Mouse (Mus musculus): Measurements from ENCODE around the gene Smad1. TPM values are rescaled to one million over a fixed set of nuclear protein-coding genes. Genes with fewer than 3 reads are reported as not detected.

The Smad1 gene
- polyA plus RNA-seq, 1 experiment from 2014 or later = 26.1 TPM

GRCm38 (mm10) chr8:79381771-79382170, 17.5 kb downstream of the Smad1 start:
- WGBS = 61% methylated on average over 6 of the region's 6 CpGs
- H3K4me1 ChIP-seq (ENCODE audit: control insufficient read depth in 2 of 2, insufficient read depth in 2 of 2, low read length in 2 of 2) = peaks cover 25 to 52% of the 10 kb centered on the region in 2 experiments
- no peaks in the 10 kb centered on the region for H3K9me3 ChIP-seq (ENCODE audit: control insufficient read depth, low read length)
- ATAC-seq (ENCODE audit: insufficient number of reproducible peaks, insufficient read depth, low FRiP score, low read depth) = no peak
- H3K27me3 ChIP-seq (ENCODE audit: control insufficient read depth, insufficient read depth, low read length) = no peaks in the 10 kb centered on the region
- peak overlapping the region; percentile 16; the same call in 1 of the 2 replicates for H3K9ac ChIP-seq (ENCODE audit: low read length)
- H3K4me2 ChIP-seq (ENCODE audit: low read length) = no peak overlapping the region
- H3K36me3 ChIP-seq (ENCODE audit: control insufficient read depth, insufficient read depth, low read length) = peaks cover 4% of the 10 kb centered on the region; the same call in 1 of the 2 replicates
- no peak overlapping the region for H3K27ac ChIP-seq (replicated peaks in 1 of 2; ENCODE audit: control insufficient read depth in 1 of 2, insufficient read depth in 1 of 2, low read depth in 2 of 2, low read length in 2 of 2)
- H3K4me3 ChIP-seq (ENCODE audit: control insufficient read depth in 1 of 2, insufficient read depth in 1 of 2, low read depth in 1 of 2, low read length in 2 of 2) = no peak overlapping the region

DNA sequence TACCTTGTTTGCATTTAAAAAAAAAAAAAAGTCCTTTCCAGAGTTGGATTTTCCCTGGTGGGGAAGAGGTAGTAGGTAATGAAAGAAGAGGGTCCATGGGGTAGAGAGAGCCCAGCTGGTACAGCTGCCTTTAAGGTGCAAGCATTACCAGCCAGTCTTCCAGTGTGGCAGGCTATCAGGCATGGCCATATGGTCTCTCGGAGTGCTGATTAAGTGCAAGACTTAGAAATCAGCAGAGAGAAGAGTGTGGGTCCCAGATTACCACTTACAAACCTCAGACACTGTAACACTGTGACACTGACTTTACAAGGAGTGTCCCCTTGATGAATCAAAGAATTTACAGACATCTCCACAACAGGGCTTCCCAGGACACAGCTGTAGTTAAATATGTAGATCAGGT, 18.9 kb downstream of the Smad1 start:
- Histone ChIP-seq H3K9me3 (ENCODE audit: control insufficient read depth, low read length) (no peaks in the 10 kb centered on the region), H3K27me3 (ENCODE audit: control insufficient read depth, insufficient read depth, low read length) (no peaks in the 10 kb centered on the region), H3K4me3 (ENCODE audit: control insufficient read depth in 1 of 2, insufficient read depth in 1 of 2, low read depth in 1 of 2, low read length in 2 of 2) (no peak overlapping the region), H3K36me3 (ENCODE audit: control insufficient read depth, insufficient read depth, low read length) (peaks cover 4% of the 10 kb centered on the region; the same call in 1 of the 2 replicates), H3K4me1 (ENCODE audit: control insufficient read depth in 2 of 2, insufficient read depth in 2 of 2, low read length in 2 of 2) (peaks cover 23 to 50% of the 10 kb centered on the region in 2 experiments), H3K9ac (ENCODE audit: low read length) (no peak overlapping the region), H3K27ac (replicated peaks in 1 of 2; ENCODE audit: control insufficient read depth in 1 of 2, insufficient read depth in 1 of 2, low read depth in 2 of 2, low read length in 2 of 2) (no peak overlapping the region), H3K4me2 (ENCODE audit: low read length) (no peak overlapping the region)
- no peak for ATAC-seq (ENCODE audit: insufficient number of reproducible peaks, insufficient read depth, low FRiP score, low read depth)
- WGBS = 45% methylated on average over 1 of the region's 1 CpGs

DNA sequence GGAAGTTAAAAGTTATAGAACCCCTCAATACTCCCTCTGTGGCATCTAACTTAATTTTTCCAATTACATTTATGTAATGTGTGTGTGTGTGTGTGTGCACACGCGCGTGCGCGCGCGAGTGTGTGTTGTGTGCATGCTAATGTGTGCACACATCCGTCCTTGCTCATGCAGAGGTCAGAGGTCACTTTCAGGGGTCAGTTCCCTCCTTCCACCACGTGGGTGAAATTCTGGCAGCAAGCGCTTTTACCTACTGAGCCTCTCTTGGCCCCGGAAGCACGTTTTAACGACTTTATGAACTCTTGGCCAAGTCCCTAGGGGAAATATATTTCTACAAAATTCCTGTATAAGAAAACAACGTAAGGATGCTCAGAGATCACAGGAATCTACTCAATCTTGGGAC, 19.3 kb downstream of the Smad1 start:
- H3K4me2 ChIP-seq (ENCODE audit: low read length) = no peak overlapping the region
- H3K27ac ChIP-seq (replicated peaks in 1 of 2; ENCODE audit: control insufficient read depth in 1 of 2, insufficient read depth in 1 of 2, low read depth in 2 of 2, low read length in 2 of 2) = no peak overlapping the region
- ATAC-seq (ENCODE audit: insufficient number of reproducible peaks, insufficient read depth, low FRiP score, low read depth) = no peak
- H3K4me1 ChIP-seq (ENCODE audit: control insufficient read depth in 2 of 2, insufficient read depth in 2 of 2, low read length in 2 of 2) = peaks cover 23 to 51% of the 10 kb centered on the region in 2 experiments
- H3K9me3 ChIP-seq (ENCODE audit: control insufficient read depth, low read length) = no peaks in the 10 kb centered on the region
- H3K9ac ChIP-seq (ENCODE audit: low read length) = no peak overlapping the region
- WGBS = 80% methylated on average over 14 of the region's 14 CpGs
- H3K27me3 ChIP-seq (ENCODE audit: control insufficient read depth, insufficient read depth, low read length) = no peaks in the 10 kb centered on the region
- H3K4me3 ChIP-seq (ENCODE audit: control insufficient read depth in 1 of 2, insufficient read depth in 1 of 2, low read depth in 1 of 2, low read length in 2 of 2) = no peak overlapping the region
- H3K36me3 ChIP-seq (ENCODE audit: control insufficient read depth, insufficient read depth, low read length) = peaks cover 4% of the 10 kb centered on the region; the same call in 1 of the 2 replicates

DNA sequence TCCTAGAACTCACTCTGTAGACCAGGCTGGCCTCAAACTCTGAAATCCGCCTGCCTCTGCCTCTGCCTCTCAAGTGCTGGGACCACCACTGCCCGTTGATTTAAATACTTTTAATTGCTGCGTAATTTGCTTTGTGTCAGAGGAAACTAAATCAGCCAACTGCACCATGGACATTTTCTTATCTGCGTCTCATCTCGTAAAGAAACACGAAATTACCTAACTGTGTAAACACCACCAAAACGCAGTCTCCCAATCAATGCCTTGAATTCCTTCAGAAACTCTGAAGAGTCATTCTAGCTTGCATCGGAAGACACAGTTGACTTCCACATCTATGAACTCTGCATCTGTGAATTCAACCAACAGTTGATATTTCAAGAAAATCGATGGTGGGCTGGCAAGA, 22.7 kb downstream of the Smad1 start:
- Histone ChIP-seq H3K4me3 (ENCODE audit: control insufficient read depth in 1 of 2, insufficient read depth in 1 of 2, low read depth in 1 of 2, low read length in 2 of 2) (no peak overlapping the region), H3K9ac (ENCODE audit: low read length) (no peak overlapping the region), H3K36me3 (ENCODE audit: control insufficient read depth, insufficient read depth, low read length) (peaks cover 9% of the 10 kb centered on the region), H3K4me1 (ENCODE audit: control insufficient read depth in 2 of 2, insufficient read depth in 2 of 2, low read length in 2 of 2) (peaks cover 14 to 53% of the 10 kb centered on the region in 2 experiments), H3K4me2 (ENCODE audit: low read length) (no peak overlapping the region), H3K9me3 (ENCODE audit: control insufficient read depth, low read length) (no peaks in the 10 kb centered on the region), H3K27me3 (ENCODE audit: control insufficient read depth, insufficient read depth, low read length) (no peaks in the 10 kb centered on the region), H3K27ac (replicated peaks in 1 of 2; ENCODE audit: control insufficient read depth in 1 of 2, insufficient read depth in 1 of 2, low read depth in 2 of 2, low read length in 2 of 2) (no peak overlapping the region)
- no peak for ATAC-seq (ENCODE audit: insufficient number of reproducible peaks, insufficient read depth, low FRiP score, low read depth)
- WGBS = 85% methylated on average over 9 of the region's 9 CpGs

- H3K9ac ChIP-seq (ENCODE audit: low read length) = no peak overlapping the region
- no peaks in the 10 kb centered on the region for H3K27me3 ChIP-seq (ENCODE audit: control insufficient read depth, insufficient read depth, low read length)
- 18% methylated on average over 5 of the region's 5 CpGs for WGBS
- ATAC-seq (ENCODE audit: insufficient number of reproducible peaks, insufficient read depth, low FRiP score, low read depth) = no peak
- no peaks in the 10 kb centered on the region for H3K9me3 ChIP-seq (ENCODE audit: control insufficient read depth, low read length)
- peak overlapping the region; percentile 37; the same call in 1 of the 2 replicates for H3K4me2 ChIP-seq (ENCODE audit: low read length)
- peaks cover 18% of the 10 kb centered on the region for H3K36me3 ChIP-seq (ENCODE audit: control insufficient read depth, insufficient read depth, low read length)
- peak overlapping the region; percentile 1 to 35; a peak in 1 of 4 replicates for H3K27ac ChIP-seq (replicated peaks in 1 of 2; ENCODE audit: control insufficient read depth in 1 of 2, insufficient read depth in 1 of 2, low read depth in 2 of 2, low read length in 2 of 2)
- peaks cover 13 to 46% of the 10 kb centered on the region in 2 experiments for H3K4me1 ChIP-seq (ENCODE audit: control insufficient read depth in 2 of 2, insufficient read depth in 2 of 2, low read length in 2 of 2)
- no peak overlapping the region for H3K4me3 ChIP-seq (ENCODE audit: control insufficient read depth in 1 of 2, insufficient read depth in 1 of 2, low read depth in 1 of 2, low read length in 2 of 2)
These were observed 23.6 kb downstream of the Smad1 start for GRCm38 (mm10) chr8:79375775-79376123.

DNA sequence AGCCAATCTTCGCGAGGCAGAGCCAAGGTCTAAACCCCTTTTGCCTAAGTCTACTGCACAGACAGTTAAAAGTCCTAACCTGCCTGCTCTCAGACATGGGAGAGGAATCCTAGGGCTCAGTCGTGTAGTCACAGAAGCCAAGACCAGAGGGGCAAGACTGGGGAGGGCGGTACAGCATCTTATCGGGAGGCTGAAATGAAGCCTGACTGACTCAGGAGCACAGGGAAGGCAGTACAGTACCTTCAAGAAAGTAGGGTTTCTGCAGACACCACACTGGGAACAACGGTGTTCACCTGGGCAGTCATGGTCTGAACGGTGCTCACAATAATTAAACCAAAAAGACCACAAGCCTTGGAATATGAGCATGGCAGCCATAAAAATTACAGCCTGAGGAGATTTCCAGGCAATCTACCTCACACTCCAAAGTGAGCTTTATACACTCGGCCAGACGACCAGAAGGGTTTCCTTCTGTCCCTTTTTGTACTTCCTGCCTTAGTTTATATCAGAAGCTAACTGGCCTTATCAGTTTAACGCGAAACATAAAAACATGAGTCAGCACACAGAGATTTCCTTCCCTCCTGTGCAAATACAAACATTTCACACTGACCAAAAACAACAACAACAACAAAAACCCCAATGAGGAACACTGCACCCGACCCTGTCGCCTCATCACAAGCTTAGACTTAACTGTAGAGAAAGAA, 24.1 kb downstream of the Smad1 start:
- Histone ChIP-seq H3K27me3 (ENCODE audit: control insufficient read depth, insufficient read depth, low read length) (no peaks in the 10 kb centered on the region), H3K27ac (replicated peaks in 1 of 2; ENCODE audit: control insufficient read depth in 1 of 2, insufficient read depth in 1 of 2, low read depth in 2 of 2, low read length in 2 of 2) (peak overlapping the region; percentile 68 to 71), H3K4me2 (ENCODE audit: low read length) (peak overlapping the region; percentile 37), H3K9ac (ENCODE audit: low read length) (peak overlapping the region; percentile 35; the same call in 1 of the 2 replicates), H3K9me3 (ENCODE audit: control insufficient read depth, low read length) (no peaks in the 10 kb centered on the region), H3K36me3 (ENCODE audit: control insufficient read depth, insufficient read depth, low read length) (peaks cover 23% of the 10 kb centered on the region), H3K4me1 (ENCODE audit: control insufficient read depth in 2 of 2, insufficient read depth in 2 of 2, low read length in 2 of 2) (peaks cover 13 to 43% of the 10 kb centered on the region in 2 experiments), H3K4me3 (ENCODE audit: control insufficient read depth in 1 of 2, insufficient read depth in 1 of 2, low read depth in 1 of 2, low read length in 2 of 2) (no peak overlapping the region)
- ATAC-seq (ENCODE audit: insufficient number of reproducible peaks, insufficient read depth, low FRiP score, low read depth) = no peak
- 37% methylated on average over 13 of the region's 13 CpGs for WGBS

GRCm38 (mm10) chr8:79374410-79374809, 24.9 kb downstream of the Smad1 start:
- Histone ChIP-seq H3K9ac (ENCODE audit: low read length) (no peak overlapping the region), H3K4me1 (ENCODE audit: control insufficient read depth in 2 of 2, insufficient read depth in 2 of 2, low read length in 2 of 2) (peaks cover 13 to 46% of the 10 kb centered on the region in 2 experiments), H3K9me3 (ENCODE audit: control insufficient read depth, low read length) (no peaks in the 10 kb centered on the region), H3K27me3 (ENCODE audit: control insufficient read depth, insufficient read depth, low read length) (no peaks in the 10 kb centered on the region), H3K36me3 (ENCODE audit: control insufficient read depth, insufficient read depth, low read length) (peaks cover 32% of the 10 kb centered on the region), H3K27ac (replicated peaks in 1 of 2; ENCODE audit: control insufficient read depth in 1 of 2, insufficient read depth in 1 of 2, low read depth in 2 of 2, low read length in 2 of 2) (peak overlapping the region; percentile 12 to 68; a peak in 3 of 4 replicates), H3K4me3 (ENCODE audit: control insufficient read depth in 1 of 2, insufficient read depth in 1 of 2, low read depth in 1 of 2, low read length in 2 of 2) (no peak overlapping the region), H3K4me2 (ENCODE audit: low read length) (peak overlapping the region; percentile 37)
- 23% methylated on average over 5 of the region's 5 CpGs for WGBS
- no peak for ATAC-seq (ENCODE audit: insufficient number of reproducible peaks, insufficient read depth, low FRiP score, low read depth)
